Mouse (Mus musculus) forebrain, embryonic 10.5 days (tissue): ENCODE measurements at regions not wholly inside any gene's neighbourhood (a gene's known extent, or its start where the extent isn't known, plus 50 kb on each side); places are given as distances from the start of the nearest gene placed in this dataset.

ENCODE experiments used
- DNase-seq: peaks from one replicate; pipeline ENCODE4 v3.0.0-alpha.2; 2017; ENCODE audit warnings: low spot score; ENCODE audit errors: extremely low spot score
- H3K27ac ChIP-seq: fragments of 300-500 bp; sonication (generic); 2 replicates; pipeline ENCODE4 v1.5.1; 2016; ENCODE audit warnings: mild to moderate bottlenecking
- H3K27me3 ChIP-seq: fragments of 300-500 bp; sonication (generic); 2 replicates; pipeline ENCODE4 v1.6.1; 2016; ENCODE audit warnings: mild to moderate bottlenecking; ENCODE audit not compliant: poor library complexity, severe bottlenecking
- H3K36me3 ChIP-seq: fragments of 300-500 bp; sonication (generic); replicated peaks from 2 replicates; pipeline ENCODE4 v1.6.1; 2016; ENCODE audit warnings: mild to moderate bottlenecking, moderate library complexity
- H3K4me1 ChIP-seq: fragments of 300-500 bp; sonication (generic); 2 replicates; pipeline ENCODE4 v1.6.1; 2016
- H3K4me3 ChIP-seq: fragments of 300-500 bp; sonication (generic); 2 replicates; pipeline ENCODE4 v1.5.1; 2016; ENCODE audit warnings: mild to moderate bottlenecking, moderate library complexity
- H3K9me3 ChIP-seq: fragments of 300-500 bp; sonication (generic); 2 replicates; pipeline ENCODE4 v1.6.1; 2016; ENCODE audit warnings: mild to moderate bottlenecking, moderate library complexity
- WGBS: fragments of 180-500 bp; shearing (Covaris S2); methylation state at CpG from one replicate; pipeline ENCODE4 v1.1.7; 2016; 5-methylcytosine and 5-hydroxymethylcytosine counted together

- DNase-seq: no peak
- WGBS: 67% methylated on average over 6 of the region's 6 CpGs
- no peaks in the 10 kb centered on the region for H3K27me3 ChIP-seq
- H3K4me3 ChIP-seq: no peak overlapping the region
- H3K4me1 ChIP-seq: peaks cover 6% of the 10 kb centered on the region
- no peaks in the 10 kb centered on the region for H3K36me3 ChIP-seq
- H3K9me3 ChIP-seq: no peaks in the 10 kb centered on the region
- peak overlapping the region; percentile 53; the same call in 1 of the 2 replicates for H3K27ac ChIP-seq
Measured at GRCm38 (mm10) chr14:120224202-120224846, 51.1 kb upstream of the Mbnl2 start.

GRCm38 (mm10) chr14:120225657-120226056, 49.8 kb upstream of the Mbnl2 start:
- Histone ChIP-seq H3K4me1 (peaks cover 6% of the 10 kb centered on the region), H3K9me3 (no peaks in the 10 kb centered on the region), H3K27ac (no peak overlapping the region), H3K36me3 (no peaks in the 10 kb centered on the region), H3K4me3 (no peak overlapping the region), H3K27me3 (no peaks in the 10 kb centered on the region)
- WGBS: 90% methylated on average over 3 of the region's 3 CpGs
- DNase-seq: no peak
